Mouse (Mus musculus) T-helper 2 cell (primary cell): ENCODE data around the gene Strip2.

Experiments
- in situ Hi-C: fragments of 300-600 bp; cut with MboI, MseI; formaldehyde crosslinking; loops from one replicate; pipeline ENCODE4 v1.15.1; 2025; ENCODE audit warnings: high pct_unique_total_duplicates

The Strip2 gene

GRCm38 (mm10) chr6:29925594-29926219 lies 8.9 kb downstream of the Strip2 start:
- in situ Hi-C loops = no loop called here

GRCm38 (mm10) chr6:29930087-29930486 lies 13.3 kb downstream of the Strip2 start:
- in situ Hi-C loops = no loop called here

DNA sequence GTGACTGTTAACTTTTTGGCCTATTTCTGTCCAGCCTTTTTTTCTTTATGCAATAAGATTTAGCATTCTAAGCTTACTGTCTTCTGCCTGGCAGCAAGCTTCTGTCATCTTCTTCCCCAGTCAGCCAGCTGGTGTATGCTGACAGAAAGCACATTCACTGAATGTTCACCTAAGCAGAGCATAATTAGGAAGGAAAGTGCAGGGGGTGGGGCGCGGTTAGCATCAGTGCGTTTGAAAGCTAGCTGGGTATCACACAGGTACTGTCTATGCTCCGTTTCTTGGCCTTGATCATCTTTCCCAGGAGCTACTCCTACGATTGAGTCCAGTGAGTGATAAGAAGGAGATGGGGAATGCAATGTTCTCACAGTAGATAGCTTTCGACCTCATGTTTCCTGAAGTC lies 13.9 kb downstream of the Strip2 start:
- in situ Hi-C loops = no loop called here

GRCm38 (mm10) chr6:29931181-29931580 lies 14.4 kb downstream of the Strip2 start:
- in situ Hi-C loops = no loop called here

GRCm38 (mm10) chr6:29935741-29936140 lies 18.9 kb downstream of the Strip2 start:
- in situ Hi-C loops = no loop called here

GRCm38 (mm10) chr6:29940428-29940827 lies 23.6 kb downstream of the Strip2 start:
- in situ Hi-C loops = no loop called here

DNA sequence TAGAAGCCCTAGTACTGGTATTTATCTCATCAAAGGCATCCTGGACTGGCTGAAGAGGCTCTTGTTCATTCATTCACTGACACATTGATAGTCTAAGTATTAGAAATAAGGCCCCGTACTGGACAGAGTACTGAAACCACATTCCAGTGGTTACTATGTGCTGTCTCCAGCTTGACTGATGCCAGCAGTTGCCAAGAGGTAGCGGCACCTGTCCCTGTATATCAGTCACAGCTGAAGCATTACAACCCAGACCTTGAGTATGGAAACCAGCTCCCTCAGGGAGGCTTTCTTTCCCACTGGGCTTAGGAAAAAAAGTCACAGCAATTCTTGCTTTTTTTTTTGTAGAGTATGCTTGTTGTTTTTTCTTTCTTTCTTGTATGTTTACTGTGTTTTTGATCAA lies 24.2 kb downstream of the Strip2 start:
- in situ Hi-C loops = no loop called here

DNA sequence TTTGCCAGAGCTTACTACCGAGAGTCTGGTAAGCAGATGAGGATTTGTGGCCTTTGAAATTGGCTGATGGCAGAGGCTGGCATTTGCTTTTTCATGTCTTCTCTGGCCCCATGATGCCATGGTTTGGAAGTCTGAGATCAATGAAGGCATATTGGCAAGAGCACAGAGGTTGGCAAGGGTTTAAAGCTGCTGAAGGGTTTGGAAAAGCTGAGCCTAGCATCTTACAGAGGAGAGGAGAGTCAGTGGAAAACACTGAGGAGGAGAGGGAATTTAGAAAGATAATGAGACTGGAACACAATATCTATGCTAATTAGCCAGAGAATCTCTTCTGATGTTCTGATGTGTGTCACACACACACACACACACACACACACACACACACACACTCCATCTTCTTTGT lies 27.7 kb downstream of the Strip2 start:
- in situ Hi-C loops = no loop called here

DNA sequence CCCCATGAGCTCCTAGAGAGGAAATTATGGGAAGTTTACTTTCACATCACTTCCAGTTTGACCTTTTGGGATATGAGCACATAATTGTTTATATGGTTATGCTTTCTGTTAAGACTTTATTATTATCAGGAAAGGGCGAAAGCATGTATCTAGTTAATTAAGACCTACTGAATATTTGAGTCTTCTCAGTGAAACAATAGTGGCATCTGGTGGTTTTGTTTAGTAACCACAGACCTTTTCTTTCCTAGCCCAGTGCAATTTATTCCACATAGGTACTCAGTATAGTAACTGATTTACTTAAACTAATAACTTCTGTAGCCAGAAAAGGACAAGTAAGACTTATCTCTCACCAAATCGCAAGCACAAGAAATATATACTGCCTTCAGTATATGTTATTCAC lies 29.8 kb downstream of the Strip2 start:
- in situ Hi-C loops = no loop called here

GRCm38 (mm10) chr6:29947823-29948222 lies 31.0 kb downstream of the Strip2 start:
- in situ Hi-C loops = no loop called here

- in situ Hi-C loops = loop anchor here (10.0 kb wide), 1 partner anchor 128 kb away; no protein-coding TSS in a partner anchor
These were observed 39.9 kb downstream of the Strip2 start for GRCm38 (mm10) chr6:29956749-29957148.

DNA sequence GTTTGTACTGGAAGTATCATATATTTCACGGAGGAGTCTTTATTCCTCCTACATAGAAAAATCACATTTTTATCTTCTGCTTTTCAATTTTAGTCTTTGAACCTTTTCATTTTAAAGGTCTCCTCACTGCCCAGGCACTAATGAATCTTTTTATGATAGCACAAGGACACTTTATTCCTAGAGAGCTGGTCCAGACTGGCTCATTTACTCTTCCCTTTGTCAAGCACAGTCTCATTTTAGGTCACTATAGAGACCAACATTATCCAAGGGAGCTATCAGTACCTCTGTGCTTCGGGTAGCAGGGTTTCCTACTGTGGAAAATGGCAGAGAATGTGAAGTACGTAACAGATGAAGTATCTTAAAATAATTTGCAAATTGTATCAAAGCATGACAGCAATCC lies 41.9 kb downstream of the Strip2 start:
- in situ Hi-C loops = loop anchor here (10.0 kb wide), 1 partner anchor 126 kb away; no protein-coding TSS in a partner anchor

DNA sequence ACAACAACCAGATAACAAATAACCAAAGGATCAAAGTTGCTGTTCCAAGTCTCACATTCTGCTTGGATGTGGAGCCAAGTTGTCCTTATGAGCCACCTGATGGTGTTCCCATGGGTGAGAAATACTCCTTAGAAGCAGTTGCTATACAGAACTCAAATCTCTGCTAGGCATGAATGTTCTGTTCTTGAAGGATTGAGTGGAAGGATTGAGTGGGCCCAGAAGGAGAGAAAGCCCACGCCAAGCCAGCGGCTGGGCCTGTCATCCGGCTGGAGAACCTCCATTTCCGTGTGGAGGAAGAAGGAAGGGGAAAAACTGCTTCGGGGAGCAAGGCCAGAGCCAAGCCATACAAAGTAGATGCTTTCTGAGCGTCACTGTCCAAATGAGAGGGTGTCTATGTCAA lies 44.3 kb downstream of the Strip2 start:
- in situ Hi-C loops = no loop called here

GRCm38 (mm10) chr6:29967917-29968316 lies 51.1 kb downstream of the Strip2 start:
- in situ Hi-C loops = no loop called here

GRCm38 (mm10) chr6:29973341-29973740 lies 56.5 kb downstream of the Strip2 start:
- in situ Hi-C loops = no loop called here

GRCm38 (mm10) chr6:29974836-29975235 lies 58.0 kb downstream of the Strip2 start:
- in situ Hi-C loops = no loop called here

GRCm38 (mm10) chr6:29980461-29980860 lies 63.6 kb downstream of the Strip2 start:
- in situ Hi-C loops = no loop called here

DNA sequence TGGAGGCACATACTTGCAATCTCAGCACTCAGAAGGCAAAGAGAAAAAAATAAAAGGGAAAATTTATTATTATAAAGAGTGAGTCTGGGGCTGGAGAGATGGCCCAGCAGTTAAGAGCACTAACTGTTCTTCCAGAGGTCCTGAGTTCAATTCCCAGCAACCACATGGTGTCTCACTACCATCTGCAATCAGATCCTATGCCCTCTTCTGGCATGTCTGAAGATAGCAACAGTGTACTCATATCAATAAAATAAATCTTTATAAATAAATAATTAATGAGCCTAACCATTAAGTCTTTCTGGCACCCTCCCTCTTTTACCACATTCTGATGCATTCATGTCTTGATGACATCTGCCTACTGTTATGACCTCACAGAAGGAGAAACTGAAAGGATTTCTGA lies 65.0 kb downstream of the Strip2 start:
- in situ Hi-C loops = no loop called here

- in situ Hi-C loops = no loop called here
These were observed 68.3 kb downstream of the Strip2 start for GRCm38 (mm10) chr6:29985058-29985498.

- in situ Hi-C loops = no loop called here
These were observed 68.7 kb downstream of the Strip2 start for GRCm38 (mm10) chr6:29985504-29985903.

DNA sequence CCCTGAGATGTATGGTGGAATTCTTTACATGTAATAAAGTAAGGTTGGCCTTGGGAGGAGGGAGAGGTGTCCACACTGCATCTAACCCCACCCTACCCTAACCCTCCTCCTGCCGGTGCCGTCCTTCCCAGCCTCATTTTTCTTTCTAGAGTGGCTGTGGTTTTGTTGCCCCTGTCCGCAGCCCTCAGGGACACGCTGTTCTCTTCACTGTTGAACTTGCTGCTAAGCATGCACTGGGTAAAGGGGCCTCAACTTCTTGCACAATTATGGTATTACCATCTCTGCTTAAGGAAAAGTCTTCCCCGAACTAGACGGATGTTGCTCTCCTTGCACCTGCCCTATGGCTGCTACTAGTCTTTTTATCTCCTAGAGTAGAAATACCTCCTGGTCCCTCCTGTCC lies 69.2 kb downstream of the Strip2 start:
- in situ Hi-C loops = no loop called here

DNA sequence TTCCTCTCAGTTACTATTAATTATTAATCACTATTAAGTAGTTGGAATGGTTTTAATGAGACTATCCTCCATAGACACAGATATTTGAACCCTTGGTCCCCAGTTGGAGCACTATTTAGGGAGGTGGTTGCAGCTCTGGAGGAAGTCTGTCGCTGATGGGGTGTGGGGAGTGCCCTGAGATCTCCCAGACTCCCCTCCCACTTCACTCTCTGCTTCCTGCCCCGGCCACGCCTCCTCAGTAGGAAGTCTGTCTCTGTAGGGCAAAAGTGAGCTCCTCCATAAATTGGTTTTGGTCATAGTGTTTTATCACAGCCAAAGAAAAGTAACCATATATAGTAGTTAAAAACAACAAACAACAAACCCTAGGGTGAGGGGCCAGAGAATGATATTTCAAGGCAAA lies 70.4 kb downstream of the Strip2 start:
- in situ Hi-C loops = no loop called here

DNA sequence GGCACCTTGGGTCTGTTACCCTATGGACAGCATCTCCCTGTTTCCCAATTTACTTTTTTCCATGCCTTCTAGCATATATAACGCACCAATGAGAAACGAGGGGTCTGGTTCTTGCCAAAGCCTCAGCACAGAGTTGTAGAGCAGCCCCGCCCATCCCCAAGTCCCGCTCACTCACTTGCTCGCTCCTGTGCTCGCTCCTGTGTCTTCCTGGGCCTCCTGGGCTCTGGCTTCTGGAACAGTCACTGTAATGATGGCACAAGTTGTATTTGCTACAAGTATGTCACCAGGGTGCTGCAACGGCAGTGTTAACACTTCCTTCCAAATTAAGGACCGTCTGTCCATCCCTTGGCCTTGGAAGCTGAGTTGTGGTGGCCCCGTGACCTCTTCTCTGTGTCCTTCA lies 81.3 kb downstream of the Strip2 start:
- in situ Hi-C loops = no loop called here

DNA sequence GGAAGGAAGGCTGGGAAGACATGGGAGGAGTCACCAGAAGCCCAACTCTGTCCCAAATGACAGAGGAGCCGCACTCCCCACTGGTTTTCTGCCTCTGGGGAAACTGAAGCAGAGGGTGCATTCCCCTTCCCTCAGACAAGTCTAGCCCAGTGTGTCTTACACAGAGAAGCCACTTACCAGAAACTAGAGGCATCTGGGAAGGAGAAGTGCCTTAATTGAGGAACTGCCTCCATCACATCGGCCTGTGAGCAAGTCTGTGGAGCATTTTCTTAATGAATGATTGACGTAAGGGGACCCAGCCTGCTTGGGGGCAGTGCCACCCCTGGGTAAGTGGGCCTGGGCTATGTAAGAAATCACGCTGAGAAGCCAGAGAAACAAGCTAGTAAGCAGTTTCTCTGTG lies 82.0 kb downstream of the Strip2 start:
- in situ Hi-C loops = no loop called here
